Mouse (Mus musculus) layer of hippocampus, adult 2 months (tissue): ENCODE results near the gene Piga. TPM values are rescaled to one million over a fixed set of nuclear protein-coding genes. Genes with fewer than 3 reads are reported as not detected.

Source experiments
- DNase-seq, 2 experiments: peaks; one replicate each; pipeline ENCODE4 v3.0.0; 2022; ENCODE audit warnings: low spot score in 2 of 2
- H3K27ac ChIP-seq: fragments of 200-600 bp; 2 replicates; pipeline ENCODE4 v1.8.1; 2022
- H3K4me3 ChIP-seq: fragments of 200-600 bp; 2 replicates; pipeline ENCODE4 v1.8.1; 2022; ENCODE audit warnings: mild to moderate bottlenecking
- CTCF ChIP-seq: fragments of 200-600 bp; conservative IDR thresholded peaks from 2 replicates; pipeline ENCODE4 v1.8.1; 2022; ENCODE audit warnings: antibody characterized with exemption, mild to moderate bottlenecking, moderate library complexity
- total RNA-seq, 2 experiments: library from RNA; stranded (reverse); gene quantifications; 2 replicates each; pipeline ENCODE4 v1.2.3; 2021

Gene Piga
- total RNA-seq, 2 experiments from 2014 or later: 7.0 to 9.4 TPM

- no peak for TF ChIP-seq CTCF
- no peak overlapping the region for H3K4me3 ChIP-seq
- H3K27ac ChIP-seq: no peak overlapping the region
- no peak for DNase-seq
These were observed 21.7 kb downstream of the Piga start for GRCm38 (mm10) chrX:164441306-164441705.

GRCm38 (mm10) chrX:164445601-164446000, 26.0 kb downstream of the Piga start:
- H3K4me3 ChIP-seq: no peak overlapping the region
- no peak for DNase-seq
- H3K27ac ChIP-seq: no peak overlapping the region
- no peak for TF ChIP-seq CTCF

GRCm38 (mm10) chrX:164446106-164446551, 26.5 kb downstream of the Piga start:
- Histone ChIP-seq H3K4me3 (no peak overlapping the region), H3K27ac (no peak overlapping the region)
- TF ChIP-seq CTCF: peak; percentile 48
- DNase-seq: no peak

GRCm38 (mm10) chrX:164446835-164447681, 27.5 kb downstream of the Piga start:
- Histone ChIP-seq H3K27ac (no peak overlapping the region), H3K4me3 (no peak overlapping the region)
- no peak for TF ChIP-seq CTCF
- DNase-seq: no peak

GRCm38 (mm10) chrX:164447682-164448071, 28.1 kb downstream of the Piga start:
- Histone ChIP-seq H3K27ac (no peak overlapping the region), H3K4me3 (no peak overlapping the region)
- no peak for TF ChIP-seq CTCF
- DNase-seq: no peak

GRCm38 (mm10) chrX:164449201-164449600, 29.6 kb downstream of the Piga start:
- Histone ChIP-seq H3K4me3 (no peak overlapping the region), H3K27ac (no peak overlapping the region)
- peak; percentile 30 to 48 for DNase-seq
- TF ChIP-seq CTCF: peak; percentile 70

- Histone ChIP-seq H3K4me3 (no peak overlapping the region), H3K27ac (no peak overlapping the region)
- DNase-seq: no peak
- peak; percentile 48 for TF ChIP-seq CTCF
These were observed 39.8 kb downstream of the Piga start for GRCm38 (mm10) chrX:164459205-164459878.

Other genes starting within 250 kb of the Piga start
- 1 to 10 TPM in 1 of 2 experiments, under 1 TPM in 1; 0.59 to 1.0 TPM for gene Bmx, start 161.6 kb upstream of the Piga start, total RNA-seq
- 1 to 10 TPM; 6.7 to 8.9 TPM for gene Pir, start 150.4 kb upstream of the Piga start, total RNA-seq
- 1 to 10 TPM; 2.7 to 2.9 TPM for gene Vegfd, start 46.4 kb upstream of the Piga start, total RNA-seq
- gene Asb11, start 17.2 kb downstream of the Piga start, total RNA-seq: 1 to 10 TPM; 1.0 to 2.8 TPM
- gene Asb9, start 86.5 kb downstream of the Piga start, total RNA-seq: not detected